Mouse (Mus musculus): ENCODE results near the gene Plxnb1.

Gene Plxnb1

DNA sequence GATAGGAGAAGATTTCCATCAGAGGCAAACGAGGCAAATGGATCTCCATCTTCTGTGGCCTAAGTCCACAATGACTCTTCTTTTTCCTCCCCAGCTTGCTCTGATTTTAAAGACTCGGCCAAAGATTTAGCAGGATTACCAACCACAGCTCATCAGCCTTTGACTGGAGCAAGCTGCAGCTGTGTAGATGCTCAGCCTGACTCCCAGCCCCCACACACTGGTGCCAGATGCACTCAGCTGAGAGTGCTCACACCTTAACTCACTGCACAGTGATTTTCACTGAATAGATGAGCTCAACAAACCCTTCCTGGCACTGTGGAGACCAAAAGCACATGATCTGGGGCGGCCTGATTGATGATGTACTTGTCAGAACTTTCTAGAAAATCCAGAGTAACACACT lies 66.8 kb downstream of the Plxnb1 start, which contains the start of gene Fbxw21:
TSS of gene Fbxw21 (minus strand) at position 101 of the 400 bp plus-strand sequence.
- DNase-seq (ENCODE audit: low spot score): no peak

DNA sequence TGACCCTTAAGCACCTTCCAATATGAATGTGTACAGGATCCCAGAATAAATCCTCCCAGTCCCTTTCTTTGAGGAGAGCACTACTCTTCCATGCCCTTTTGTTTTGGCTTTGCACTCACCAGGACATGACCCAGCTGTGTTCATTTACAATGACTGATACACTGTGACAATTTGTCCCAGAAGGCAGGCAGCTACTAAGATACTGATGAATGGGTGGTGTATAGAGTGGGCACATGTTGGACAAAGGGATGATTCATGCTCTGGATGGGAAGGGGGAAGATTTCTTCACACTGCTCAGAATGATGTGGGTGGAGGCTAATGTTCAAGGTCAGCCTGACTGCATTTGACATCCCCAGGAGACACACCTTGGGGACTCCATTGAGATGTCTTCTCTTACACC lies 72.1 kb downstream of the Plxnb1 start:
- no peak for DNase-seq (ENCODE audit: low spot score)

Measured in urinary bladder, postnatal 25 days (tissue).